Mouse (Mus musculus) forebrain, postnatal 0 days (tissue): ENCODE data around the gene Tnnt3. TPM values are rescaled to one million over a fixed set of nuclear protein-coding genes. Genes with fewer than 3 reads are reported as not detected.

Experiments used
- ATAC-seq: fragments of 200-750 bp; cut with Nextera tagmentation; 2 replicates; pipeline ENCODE4 v1.8.0; 2017; ENCODE audit warnings: mild to moderate bottlenecking, moderate library complexity
- DNase-seq: peaks from one replicate; pipeline ENCODE4 v3.0.0-alpha.2; 2015
- H3K27ac ChIP-seq: fragments of 300-500 bp; sonication (generic); 2 replicates; pipeline ENCODE4 v1.5.1; 2014; ENCODE audit warnings: low read depth, mild to moderate bottlenecking, antibody characterized with exemption, low read length, moderate library complexity, mixed read lengths
- H3K27me3 ChIP-seq: fragments of 300-500 bp; sonication (generic); 2 replicates; pipeline ENCODE4 v1.6.1; 2014; ENCODE audit warnings: mild to moderate bottlenecking, low read length, mixed read lengths; ENCODE audit not compliant: insufficient read depth
- H3K36me3 ChIP-seq: fragments of 300-500 bp; sonication (generic); 2 replicates; pipeline ENCODE4 v1.6.1; 2014; ENCODE audit warnings: mild to moderate bottlenecking, moderate library complexity; ENCODE audit not compliant: insufficient read depth
- H3K4me1 ChIP-seq: fragments of 300-500 bp; sonication (generic); 2 replicates; pipeline ENCODE4 v1.6.1; 2014; ENCODE audit warnings: antibody characterized with exemption; ENCODE audit not compliant: insufficient read depth
- H3K4me2 ChIP-seq: fragments of 300-500 bp; sonication (generic); 2 replicates; pipeline ENCODE4 v1.6.1; 2014; ENCODE audit warnings: low read depth, mild to moderate bottlenecking, moderate library complexity
- H3K4me3 ChIP-seq: fragments of 300-500 bp; sonication (generic); 2 replicates; pipeline ENCODE4 v1.5.1; 2014; ENCODE audit warnings: low read depth, low read length, mixed read lengths
- H3K9ac ChIP-seq: fragments of 300-500 bp; sonication (generic); 2 replicates; pipeline ENCODE4 v1.6.1; 2014; ENCODE audit warnings: mild to moderate bottlenecking
- H3K9me3 ChIP-seq: fragments of 300-500 bp; sonication (generic); 2 replicates; pipeline ENCODE4 v1.6.1; 2016; ENCODE audit warnings: low read length
- CTCF ChIP-seq: sonication (generic); IDR thresholded peaks from 2 replicates; pipeline ENCODE4 v1.5.1; 2016; ENCODE audit warnings: antibody characterized with exemption, control low read depth, low read depth
- WGBS: fragments of 180-500 bp; shearing (Covaris S2); extraction: QIAGEN DNeasy Blood & Tissue Kit; methylation state at CpG from one replicate; pipeline ENCODE4 v1.1.7; 2014; 5-methylcytosine and 5-hydroxymethylcytosine counted together
- polyA plus RNA-seq: library from polyadenylated mRNA; unstranded; fragments of >200 nt; fragmentation: Nextera tagmentation; extraction: Ambion mirVana; gene quantifications from 2 replicates; pipeline ENCODE4 v1.2.1, GENCODE M21; 2015
- total RNA-seq: library from RNA; depleted of rRNA; stranded (reverse); fragments of >200 nt; gene quantifications from 2 replicates; pipeline ENCODE4 v1.2.3, GENCODE M21; 2014

Gene Tnnt3
- total and polyA plus RNA-seq, 2 experiments from 2014 or later = 1.4 to 1.6 TPM

GRCm38 (mm10) chr7:142548706-142549105 is 50.1 kb downstream of the Tnnt3 start:
- Histone ChIP-seq H3K27ac (no peak overlapping the region), H3K9me3 (no peaks in the 10 kb centered on the region), H3K9ac (no peak overlapping the region), H3K4me3 (no peak overlapping the region), H3K4me2 (no peak overlapping the region), H3K4me1 (no peaks in the 10 kb centered on the region), H3K27me3 (no peaks in the 10 kb centered on the region), H3K36me3 (0 out of 2 replicates have a peak, but pooled peaks cover 6% of the 10 kb centered on the region)
- DNase-seq (no peak), ATAC-seq (no peak)
- WGBS = 17% methylated on average over 6 of the region's 6 CpGs
- TF ChIP-seq CTCF = no peak

DNA sequence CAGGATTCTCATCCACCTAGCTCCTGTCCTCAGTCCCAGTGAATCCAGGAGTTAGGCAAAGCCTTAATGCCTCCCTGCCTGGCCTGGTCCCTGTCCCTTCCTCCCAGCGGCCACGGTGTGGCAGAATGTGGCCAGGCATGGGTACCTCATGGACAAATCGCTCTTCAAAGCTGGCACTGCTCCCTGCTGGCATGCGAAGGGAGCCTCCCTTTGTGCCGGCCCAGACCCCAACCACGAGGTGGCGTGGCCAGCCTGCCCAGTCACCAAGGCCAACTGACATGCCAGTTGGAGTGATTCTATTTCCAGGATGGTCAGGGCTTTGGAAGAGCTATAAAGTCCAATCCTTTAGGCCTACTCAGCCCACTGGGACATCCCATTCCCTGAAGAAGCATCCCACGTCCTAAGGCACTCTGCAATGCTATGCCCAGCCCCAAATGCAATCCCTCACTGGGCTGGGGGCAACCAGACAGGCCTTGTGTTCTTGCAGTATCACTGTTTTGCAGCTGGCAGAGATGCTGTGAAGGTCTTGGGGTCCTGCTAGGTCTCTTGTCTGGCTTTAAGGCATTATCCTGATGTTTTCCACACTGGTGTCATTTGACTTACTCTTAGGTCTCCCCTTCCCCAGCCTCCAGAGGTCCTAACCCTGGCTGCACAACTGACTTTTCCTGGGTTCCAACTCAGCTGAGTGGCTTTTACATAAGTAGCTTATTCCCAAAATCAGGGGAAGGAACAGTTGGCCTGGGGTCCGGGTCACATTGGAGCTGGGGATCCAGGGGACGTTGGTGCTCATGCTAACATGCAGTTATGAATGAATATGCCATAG is 51.5 kb downstream of the Tnnt3 start:
- Histone ChIP-seq H3K27ac (no peak overlapping the region), H3K9ac (no peak overlapping the region), H3K27me3 (no peaks in the 10 kb centered on the region), H3K4me1 (no peaks in the 10 kb centered on the region), H3K9me3 (no peaks in the 10 kb centered on the region), H3K36me3 (0 out of 2 replicates have a peak, but pooled peaks cover 6% of the 10 kb centered on the region), H3K4me3 (no peak overlapping the region), H3K4me2 (no peak overlapping the region)
- 85% methylated on average over 10 of the region's 10 CpGs for WGBS
- no peak for DNase-seq
- ATAC-seq = no peak
- peak; percentile 16; the same call in 1 of the 2 replicates for TF ChIP-seq CTCF

DNA sequence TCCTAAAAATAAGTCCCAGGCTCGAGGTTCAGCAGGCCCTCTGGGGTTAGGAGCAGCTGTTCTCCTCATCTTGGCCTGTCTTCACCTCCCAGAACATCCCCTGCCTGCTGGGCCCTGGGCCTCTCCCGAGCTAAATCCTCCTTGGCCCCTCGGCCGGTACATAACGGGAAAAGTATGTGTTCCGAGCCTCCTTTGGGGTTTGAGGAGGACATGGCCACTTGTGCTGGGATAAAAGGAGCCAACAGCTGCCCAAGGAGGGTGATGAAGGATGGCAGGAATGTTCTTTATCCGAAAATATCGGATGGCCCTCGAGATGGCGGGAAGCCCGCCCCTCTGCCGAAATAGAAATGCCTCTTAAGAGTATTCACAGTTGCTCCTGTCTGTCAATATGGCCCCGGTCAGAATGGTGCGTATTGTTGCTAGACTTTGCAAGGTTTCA is 52.3 kb downstream of the Tnnt3 start:
- TF ChIP-seq CTCF = no peak
- no peaks in the 10 kb centered on the region for H3K9me3 ChIP-seq
- H3K4me3 ChIP-seq = no peak overlapping the region
- no peak overlapping the region for H3K4me2 ChIP-seq
- H3K27me3 ChIP-seq = no peaks in the 10 kb centered on the region
- no peaks in the 10 kb centered on the region for H3K36me3 ChIP-seq
- DNase-seq (no peak), ATAC-seq (no peak)
- no peak overlapping the region for H3K27ac ChIP-seq
- H3K4me1 ChIP-seq = no peaks in the 10 kb centered on the region
- no peak overlapping the region for H3K9ac ChIP-seq
- WGBS = 87% methylated on average over 14 of the region's 14 CpGs

DNA sequence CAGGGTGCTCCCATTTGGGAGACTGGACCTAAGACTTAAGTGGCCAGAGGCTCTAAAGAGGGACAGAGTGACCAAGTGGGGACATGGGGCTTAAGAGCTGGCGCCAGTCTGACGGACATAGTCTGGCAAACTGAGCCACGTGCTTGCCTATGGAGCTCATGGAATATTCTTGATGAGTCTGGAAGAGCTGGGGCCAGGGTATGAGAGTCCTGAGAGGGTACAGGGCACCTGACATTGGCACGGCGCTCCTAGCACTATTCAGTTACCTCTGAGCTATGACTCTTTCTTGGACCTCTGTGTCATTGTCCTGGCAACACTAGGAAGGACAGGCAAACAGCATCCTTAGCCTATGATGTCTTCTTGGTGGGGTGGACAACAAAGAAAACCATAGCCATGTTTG is 53.1 kb downstream of the Tnnt3 start:
- no peak for ATAC-seq
- DNase-seq = no peak
- H3K9me3 ChIP-seq = no peaks in the 10 kb centered on the region
- no peaks in the 10 kb centered on the region for H3K36me3 ChIP-seq
- no peaks in the 10 kb centered on the region for H3K4me1 ChIP-seq
- H3K9ac ChIP-seq = no peak overlapping the region
- H3K4me2 ChIP-seq = no peak overlapping the region
- no peak overlapping the region for H3K4me3 ChIP-seq
- H3K27me3 ChIP-seq = no peaks in the 10 kb centered on the region
- no peak for TF ChIP-seq CTCF
- WGBS = 97% methylated on average over 5 of the region's 5 CpGs
- H3K27ac ChIP-seq = no peak overlapping the region

DNA sequence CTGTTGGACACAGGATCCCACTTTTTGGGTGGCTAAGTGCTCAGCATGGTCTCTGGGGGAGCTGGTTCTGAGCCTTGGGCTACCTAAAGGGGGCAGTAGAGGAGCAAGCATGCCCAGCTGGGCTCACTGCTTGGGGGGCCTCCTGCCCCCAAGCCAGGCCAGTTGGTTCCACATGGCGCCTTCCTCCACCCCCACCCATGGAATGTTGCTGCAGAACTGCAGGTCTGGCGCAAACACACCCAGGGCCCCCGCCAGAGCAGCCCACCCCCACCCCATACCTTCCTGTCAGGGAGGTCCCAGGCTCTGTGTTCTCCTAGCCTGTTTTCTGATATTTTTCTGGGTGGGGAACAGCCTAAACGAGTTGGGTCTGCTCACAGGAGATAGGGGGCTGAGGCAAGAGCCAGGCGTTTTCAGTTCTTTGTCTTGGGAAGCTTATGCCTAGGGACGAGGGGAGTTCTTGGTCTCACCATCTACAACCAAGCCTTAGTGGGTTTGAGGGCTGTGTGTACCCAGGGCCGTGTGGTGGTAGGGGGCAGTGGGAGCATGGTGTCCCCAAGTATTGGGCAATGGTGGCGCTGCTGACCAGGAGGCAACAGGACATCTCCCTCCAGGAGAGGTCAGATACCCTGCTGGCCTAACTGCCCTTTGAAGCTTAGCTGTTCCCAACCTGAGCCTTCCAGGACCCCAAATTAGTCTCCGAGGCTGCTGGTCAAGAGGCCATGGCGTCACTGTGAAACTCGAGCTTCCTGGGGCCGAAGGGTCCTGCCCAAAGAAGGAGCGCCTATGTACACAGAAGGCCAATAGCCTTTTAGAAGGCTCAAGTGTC is 54.2 kb downstream of the Tnnt3 start:
- 69% methylated on average over 13 of the region's 13 CpGs for WGBS
- Histone ChIP-seq H3K9ac (no peak overlapping the region), H3K27ac (no peak overlapping the region), H3K4me2 (no peak overlapping the region), H3K27me3 (no peaks in the 10 kb centered on the region), H3K36me3 (no peaks in the 10 kb centered on the region), H3K9me3 (no peaks in the 10 kb centered on the region), H3K4me1 (no peaks in the 10 kb centered on the region), H3K4me3 (no peak overlapping the region)
- TF ChIP-seq CTCF = no peak
- no peak for ATAC-seq
- DNase-seq = no peak

DNA sequence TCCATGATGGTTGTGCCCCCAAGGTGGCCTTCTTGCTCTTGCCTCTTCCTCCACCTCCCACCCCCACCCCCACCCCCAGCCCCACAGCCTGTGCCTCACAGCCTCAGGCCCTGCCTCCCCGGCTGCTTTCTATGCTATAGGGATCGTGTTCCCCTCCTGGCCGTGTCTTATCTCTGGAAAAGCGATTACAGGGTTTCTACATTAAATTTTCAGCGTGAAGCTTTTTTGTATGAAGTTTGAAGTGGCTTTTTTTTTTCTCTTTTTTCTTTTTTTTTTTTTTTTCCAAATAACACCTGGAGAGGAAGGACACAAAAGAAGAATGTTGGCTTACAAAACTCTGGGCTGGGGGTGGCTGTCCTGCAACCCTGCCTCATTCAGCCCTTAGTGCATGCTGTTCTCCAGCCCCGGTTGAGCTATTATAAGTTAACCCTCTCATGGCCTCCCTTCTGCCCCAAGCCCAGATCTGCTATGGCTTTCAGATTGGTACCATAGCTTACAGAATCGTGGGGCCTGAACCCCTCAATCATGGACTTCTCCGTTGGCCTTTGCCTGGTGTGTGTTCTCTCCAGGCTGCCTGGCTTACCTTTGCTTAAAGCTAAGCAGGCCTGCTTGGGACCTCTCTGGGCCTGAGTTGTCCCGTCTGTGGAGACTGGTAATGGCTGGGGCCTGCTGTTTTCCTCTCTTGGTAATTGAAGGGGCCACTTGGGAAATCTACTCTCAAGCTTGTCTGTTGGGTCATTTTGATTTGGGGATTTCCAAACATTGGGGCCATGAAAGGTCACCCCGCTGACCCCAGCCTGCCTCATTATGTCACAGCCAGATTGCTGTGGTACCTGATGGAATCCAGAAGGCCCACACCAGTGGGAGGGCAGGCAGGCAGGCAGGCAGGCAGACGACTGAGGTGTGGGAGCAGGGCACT is 55.0 kb downstream of the Tnnt3 start:
- no peak overlapping the region for H3K4me3 ChIP-seq
- no peak overlapping the region for H3K4me2 ChIP-seq
- TF ChIP-seq CTCF = no peak
- no peaks in the 10 kb centered on the region for H3K9me3 ChIP-seq
- no peak for ATAC-seq
- H3K27ac ChIP-seq = no peak overlapping the region
- H3K36me3 ChIP-seq = no peaks in the 10 kb centered on the region
- H3K9ac ChIP-seq = no peak overlapping the region
- DNase-seq = no peak
- H3K27me3 ChIP-seq = no peaks in the 10 kb centered on the region
- WGBS = 44% methylated on average over 11 of the region's 11 CpGs
- no peaks in the 10 kb centered on the region for H3K4me1 ChIP-seq
